Mouse (Mus musculus) kidney, embryonic 14.5 days (tissue): ENCODE measurements at regions not wholly inside any gene's neighbourhood (a gene's known extent, or its start where the extent isn't known, plus 50 kb on each side); places are given as distances from the start of the nearest gene placed in this dataset.

ENCODE experiments used
- ATAC-seq: fragments of 200-750 bp; cut with Nextera tagmentation; 2 replicates; pipeline ENCODE4 v1.8.0; 2017; ENCODE audit warnings: moderate number of reproducible peaks, mild to moderate bottlenecking, moderate TSS enrichment, moderate library complexity; ENCODE audit not compliant: low FRiP score, low TSS enrichment
- H3K27ac ChIP-seq: fragments of 300-500 bp; sonication (generic); 2 replicates; pipeline ENCODE4 v1.5.1; 2014; ENCODE audit warnings: low read depth, mild to moderate bottlenecking, low read length, moderate library complexity, mixed read lengths
- H3K27me3 ChIP-seq: fragments of 300-500 bp; sonication (generic); 2 replicates; pipeline ENCODE4 v1.6.1; 2014; ENCODE audit warnings: mild to moderate bottlenecking, low read length; ENCODE audit not compliant: control insufficient read depth, insufficient read depth
- H3K36me3 ChIP-seq: fragments of 300-500 bp; sonication (generic); 2 replicates; pipeline ENCODE4 v1.6.1; 2014; ENCODE audit warnings: low read length, mixed read lengths; ENCODE audit not compliant: control insufficient read depth, insufficient read depth
- H3K4me1 ChIP-seq: fragments of 300-500 bp; sonication (generic); 2 replicates; pipeline ENCODE4 v1.6.1; 2014; ENCODE audit warnings: low read length, mixed read lengths; ENCODE audit not compliant: control insufficient read depth, insufficient read depth
- H3K4me2 ChIP-seq: fragments of 300-500 bp; sonication (generic); replicated peaks from 2 replicates; pipeline ENCODE4 v1.6.1; 2014; ENCODE audit warnings: low read depth, mild to moderate bottlenecking, low read length
- H3K4me3 ChIP-seq: fragments of 300-500 bp; sonication (generic); 2 replicates; pipeline ENCODE4 v1.5.1; 2014; ENCODE audit warnings: mild to moderate bottlenecking, low read length
- H3K9ac ChIP-seq: fragments of 300-500 bp; sonication (generic); 2 replicates; pipeline ENCODE4 v1.6.1; 2014; ENCODE audit warnings: low read depth, mild to moderate bottlenecking, low read length, moderate library complexity
- H3K9me3 ChIP-seq: fragments of 300-500 bp; sonication (generic); 2 replicates; pipeline ENCODE4 v1.6.1; 2016; ENCODE audit warnings: low read length; ENCODE audit not compliant: control insufficient read depth
- WGBS: fragments of 180-500 bp; shearing (Covaris S2); extraction: QIAGEN DNeasy Blood & Tissue Kit; methylation state at CpG from one replicate; pipeline ENCODE4 v1.1.7; 2014; 5-methylcytosine and 5-hydroxymethylcytosine counted together

DNA sequence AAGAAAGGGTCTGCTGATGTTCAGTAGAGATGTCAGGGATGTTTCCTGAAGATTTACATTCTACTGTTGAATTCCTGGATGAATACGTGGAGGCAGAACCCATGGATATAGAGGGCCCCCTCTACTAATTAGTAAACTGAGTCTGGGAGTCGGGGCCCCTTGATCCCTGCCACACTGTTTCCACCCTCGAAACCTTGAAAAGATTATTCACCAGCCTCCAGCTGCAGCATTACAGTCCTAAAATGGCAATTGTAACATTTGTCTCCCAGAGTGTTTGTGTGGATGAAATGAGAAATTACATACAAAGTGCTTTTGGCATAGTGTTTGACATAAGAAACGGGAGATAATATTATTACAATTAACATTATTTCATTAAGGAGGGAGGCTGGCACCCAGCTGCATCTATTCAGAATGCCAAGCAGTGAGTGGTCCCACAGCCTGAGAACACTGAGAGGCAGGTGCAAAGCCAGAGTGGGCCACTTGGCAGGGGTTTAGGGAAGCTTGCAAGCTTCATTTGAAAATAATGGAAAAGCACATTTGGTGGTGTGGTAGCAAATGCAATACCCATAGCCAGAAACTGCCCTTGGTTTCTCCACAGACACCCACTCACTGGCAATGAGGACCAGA, 2490.9 kb upstream of the 5930422O12Rik start:
- H3K4me2 ChIP-seq: no peak overlapping the region
- 85% methylated on average over 4 of the region's 4 CpGs for WGBS
- no peak for ATAC-seq

DNA sequence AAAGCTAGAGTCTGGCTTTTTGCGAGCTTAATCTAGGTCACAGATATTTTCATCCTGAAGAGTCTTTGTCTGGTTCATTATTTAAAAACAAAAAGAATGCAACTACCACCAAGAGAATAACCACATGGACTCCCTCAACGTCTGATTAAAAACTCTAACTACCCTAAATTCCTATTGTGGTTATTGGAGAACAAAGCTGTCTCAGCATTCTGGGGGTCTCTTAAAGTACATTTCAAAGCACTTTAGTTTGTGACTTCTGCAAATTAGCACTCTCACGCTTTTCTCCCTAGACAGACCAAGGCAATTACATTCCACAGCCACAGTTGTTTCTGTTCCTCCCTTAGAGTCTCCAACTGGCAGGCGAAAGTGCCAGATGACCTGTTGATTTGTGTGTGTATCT, 2487.6 kb upstream of the 5930422O12Rik start:
- 0 out of 2 replicates have a peak, but pooled peaks cover 4% of the 10 kb centered on the region for H3K4me1 ChIP-seq
- no peak overlapping the region; the same call in 1 of the 2 replicates for H3K27ac ChIP-seq
- H3K9me3 ChIP-seq: no peaks in the 10 kb centered on the region
- H3K4me2 ChIP-seq: no peak overlapping the region
- H3K4me3 ChIP-seq: no peak overlapping the region
- ATAC-seq: no peak
- no peak overlapping the region for H3K9ac ChIP-seq
- no peaks in the 10 kb centered on the region for H3K27me3 ChIP-seq
- no peaks in the 10 kb centered on the region for H3K36me3 ChIP-seq
- 28% methylated on average over 4 of the region's 4 CpGs for WGBS

More for the DNA sequence above, 2490.9 kb upstream of the 5930422O12Rik start:
- Histone ChIP-seq H3K9me3 (no peaks in the 10 kb centered on the region), H3K27ac (no peak overlapping the region), H3K4me3 (no peak overlapping the region), H3K4me1 (0 out of 2 replicates have a peak, but pooled peaks cover 4% of the 10 kb centered on the region), H3K36me3 (no peaks in the 10 kb centered on the region), H3K27me3 (no peaks in the 10 kb centered on the region), H3K9ac (no peak overlapping the region)

DNA sequence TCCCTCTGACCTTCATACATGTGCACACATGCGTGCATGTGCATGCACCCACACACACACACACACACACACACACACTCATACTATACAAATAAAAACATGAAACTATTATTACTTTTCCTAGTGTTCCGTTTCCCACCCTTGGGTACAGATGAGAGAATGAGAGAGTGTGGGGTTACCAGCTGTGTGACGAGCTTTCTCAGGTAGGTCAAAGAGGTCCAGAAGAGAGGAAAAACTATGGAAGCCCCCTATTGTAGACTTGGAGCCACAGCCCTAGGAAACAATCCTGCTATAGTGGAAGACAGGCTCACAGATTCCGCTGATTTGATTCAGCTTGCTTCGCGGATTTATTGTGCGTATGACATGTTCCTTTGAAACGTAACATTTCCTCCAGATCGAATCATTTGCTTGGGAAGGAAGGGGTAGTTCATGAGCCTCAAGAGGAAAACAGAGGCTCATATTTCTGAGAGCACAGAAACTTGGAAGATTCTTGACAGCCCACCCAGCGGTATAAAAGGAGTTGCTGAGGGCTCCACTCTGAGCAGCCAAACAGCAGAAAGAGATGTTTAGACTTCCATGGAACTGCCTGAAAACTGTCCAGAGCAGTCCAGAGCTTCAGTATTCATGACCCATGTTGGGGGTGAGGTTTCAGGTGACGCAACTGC, 2486.9 kb upstream of the 5930422O12Rik start:
- 48% methylated on average over 11 of the region's 11 CpGs for WGBS
- Histone ChIP-seq H3K4me3 (no peak overlapping the region), H3K4me1 (0 out of 2 replicates have a peak, but pooled peaks cover 4% of the 10 kb centered on the region), H3K36me3 (no peaks in the 10 kb centered on the region), H3K27ac (no peak overlapping the region; the same call in 1 of the 2 replicates), H3K9ac (no peak overlapping the region), H3K27me3 (no peaks in the 10 kb centered on the region), H3K9me3 (no peaks in the 10 kb centered on the region), H3K4me2 (no peak overlapping the region)
- ATAC-seq: peak; percentile 73

DNA sequence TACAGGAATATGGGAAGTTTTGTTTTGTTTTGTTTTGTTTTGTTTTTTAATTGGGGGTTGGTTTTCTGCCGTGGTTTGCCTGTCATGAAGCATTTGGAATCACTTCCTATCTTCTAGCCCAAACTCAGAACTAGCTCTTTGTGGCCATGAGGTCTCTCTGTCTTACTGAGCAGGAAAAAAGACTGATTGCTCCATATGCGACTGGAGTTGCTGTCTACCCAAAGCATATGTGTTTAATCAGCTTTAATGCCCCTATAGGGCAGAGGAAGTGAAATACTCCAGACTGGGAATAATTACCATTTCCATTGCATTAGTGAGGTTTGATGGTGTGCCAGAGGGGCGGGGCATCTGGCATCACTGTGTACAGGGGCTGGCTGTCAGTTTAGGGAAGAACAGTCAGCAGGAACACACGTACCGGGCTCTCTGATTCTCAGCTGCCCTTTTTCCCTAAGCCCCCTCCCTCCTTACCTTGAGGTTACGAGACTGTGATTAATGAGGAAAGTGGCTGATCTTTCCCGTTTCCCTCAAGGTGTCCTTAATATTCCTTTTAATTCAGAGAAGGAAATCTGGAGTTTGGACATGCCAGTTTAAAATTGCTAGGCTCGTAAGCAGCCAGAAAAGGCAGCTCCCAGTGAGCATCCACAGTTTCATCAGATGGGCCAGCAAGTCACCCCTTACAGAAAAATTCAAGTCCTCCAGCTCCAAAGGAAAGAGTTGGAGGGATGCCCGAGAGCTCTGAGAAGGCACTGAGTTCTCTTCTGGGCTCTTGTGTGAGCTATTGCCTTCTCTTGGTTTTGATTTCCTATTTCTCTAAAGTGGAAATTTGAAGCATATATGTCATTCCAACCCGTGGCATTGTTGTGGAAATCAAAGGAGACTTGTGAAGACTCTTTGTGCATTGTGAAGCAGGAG, 2482.1 kb upstream of the 5930422O12Rik start:
- H3K27ac ChIP-seq: no peak overlapping the region
- no peak overlapping the region for H3K4me2 ChIP-seq
- no peak overlapping the region for H3K9ac ChIP-seq
- WGBS: 70% methylated on average over 10 of the region's 10 CpGs
- no peaks in the 10 kb centered on the region for H3K36me3 ChIP-seq
- no peaks in the 10 kb centered on the region for H3K4me1 ChIP-seq
- H3K4me3 ChIP-seq: no peak overlapping the region
- ATAC-seq: no peak
- H3K9me3 ChIP-seq: no peaks in the 10 kb centered on the region
- H3K27me3 ChIP-seq: no peaks in the 10 kb centered on the region

DNA sequence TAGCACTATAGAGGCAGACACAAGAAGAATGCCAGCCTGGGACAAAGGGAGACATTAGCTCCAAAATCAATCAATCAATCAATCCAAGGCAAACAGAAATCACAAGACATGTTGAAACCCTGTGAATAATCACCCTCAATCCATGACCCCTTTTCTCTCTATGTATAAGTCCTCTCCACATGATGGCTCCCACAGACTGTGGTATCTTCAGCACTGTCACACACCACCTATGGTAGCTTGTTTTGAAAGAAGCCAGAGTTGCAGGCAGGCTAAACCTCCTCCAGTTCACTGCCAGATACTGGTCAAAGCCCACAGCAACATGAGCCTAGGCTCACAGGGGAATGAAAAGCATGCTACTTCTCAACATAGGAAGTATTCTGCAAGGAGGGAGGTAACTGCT, 2475.7 kb upstream of the 5930422O12Rik start:
- H3K9me3 ChIP-seq: no peaks in the 10 kb centered on the region
- no peaks in the 10 kb centered on the region for H3K4me1 ChIP-seq
- H3K4me3 ChIP-seq: no peak overlapping the region
- H3K27me3 ChIP-seq: no peaks in the 10 kb centered on the region; the same call in 1 of the 2 replicates
- no peak overlapping the region for H3K9ac ChIP-seq
- ATAC-seq: no peak
- H3K27ac ChIP-seq: no peak overlapping the region
- H3K4me2 ChIP-seq: no peak overlapping the region
- no peaks in the 10 kb centered on the region for H3K36me3 ChIP-seq

DNA sequence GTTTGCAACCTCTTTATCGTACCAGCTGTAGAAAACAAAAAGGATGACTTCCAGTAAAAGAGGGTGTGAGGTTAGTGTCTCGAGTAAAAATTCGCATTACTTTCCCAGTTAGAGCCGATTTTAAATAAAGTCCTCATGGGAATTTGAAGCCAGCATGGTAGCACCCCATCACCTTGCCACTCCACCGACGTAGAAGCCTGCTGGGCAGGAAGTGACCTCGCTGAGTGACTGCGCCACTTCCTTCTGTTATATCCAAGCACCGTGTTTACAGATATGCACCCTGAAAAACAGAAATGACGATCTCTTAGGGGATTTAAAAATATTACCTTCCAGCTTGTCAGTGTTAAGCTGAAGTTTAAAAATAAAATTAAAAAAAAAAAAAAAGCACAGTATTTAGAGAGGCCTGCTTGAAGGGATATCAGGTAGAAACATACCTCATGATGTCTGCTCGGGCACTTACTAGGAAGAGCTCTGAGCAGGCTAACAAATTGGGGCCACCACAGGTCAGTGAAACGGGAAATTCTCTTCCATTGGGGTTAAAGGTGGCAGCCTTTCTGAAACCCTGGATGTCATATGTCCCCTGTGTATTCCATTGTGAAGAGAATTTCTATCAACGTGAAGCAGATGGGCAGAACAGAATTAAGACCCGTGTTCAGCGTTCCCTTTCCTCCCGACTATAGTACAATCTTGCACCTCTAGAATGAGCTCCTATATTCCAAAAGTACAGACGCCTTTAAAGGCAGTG, 2468.9 kb upstream of the 5930422O12Rik start:
- H3K9ac ChIP-seq: peak overlapping the region; percentile 25; the same call in 1 of the 2 replicates
- no peaks in the 10 kb centered on the region for H3K4me1 ChIP-seq

DNA sequence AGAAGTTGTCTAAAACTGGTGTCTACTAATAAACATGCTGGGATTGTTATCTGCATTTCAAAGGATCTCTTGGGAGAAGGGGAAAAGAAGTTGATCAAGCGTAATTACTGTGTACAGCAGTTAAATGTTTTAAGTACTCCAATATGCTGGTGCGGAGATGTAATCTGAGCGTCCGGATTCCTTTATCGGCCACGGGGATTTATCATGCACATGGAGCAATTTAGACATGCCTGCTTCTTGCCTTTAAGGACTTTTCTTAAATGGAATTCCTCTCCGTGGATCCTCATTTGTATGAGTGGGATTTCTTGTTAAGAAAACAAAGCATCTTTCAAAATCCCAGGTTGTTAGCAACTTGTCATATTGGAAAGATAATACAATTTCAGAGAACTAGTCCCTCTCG, 2468.0 kb upstream of the 5930422O12Rik start:
- WGBS: 67% methylated on average over 8 of the region's 8 CpGs
- Histone ChIP-seq H3K4me2 (no peak overlapping the region), H3K9ac (no peak overlapping the region), H3K9me3 (no peaks in the 10 kb centered on the region), H3K27ac (no peak overlapping the region), H3K4me1 (no peaks in the 10 kb centered on the region), H3K27me3 (no peaks in the 10 kb centered on the region; the same call in 1 of the 2 replicates), H3K36me3 (no peaks in the 10 kb centered on the region), H3K4me3 (no peak overlapping the region)
- ATAC-seq: no peak

More for the DNA sequence above, 2468.9 kb upstream of the 5930422O12Rik start:
- Histone ChIP-seq H3K9me3 (no peaks in the 10 kb centered on the region), H3K27ac (no peak overlapping the region), H3K4me3 (peak overlapping the region; percentile 19; the same call in 1 of the 2 replicates), H3K36me3 (no peaks in the 10 kb centered on the region), H3K4me2 (peak overlapping the region; percentile 49), H3K27me3 (no peaks in the 10 kb centered on the region; the same call in 1 of the 2 replicates)
- WGBS: 37% methylated on average over 17 of the region's 17 CpGs
- no peak for ATAC-seq

DNA sequence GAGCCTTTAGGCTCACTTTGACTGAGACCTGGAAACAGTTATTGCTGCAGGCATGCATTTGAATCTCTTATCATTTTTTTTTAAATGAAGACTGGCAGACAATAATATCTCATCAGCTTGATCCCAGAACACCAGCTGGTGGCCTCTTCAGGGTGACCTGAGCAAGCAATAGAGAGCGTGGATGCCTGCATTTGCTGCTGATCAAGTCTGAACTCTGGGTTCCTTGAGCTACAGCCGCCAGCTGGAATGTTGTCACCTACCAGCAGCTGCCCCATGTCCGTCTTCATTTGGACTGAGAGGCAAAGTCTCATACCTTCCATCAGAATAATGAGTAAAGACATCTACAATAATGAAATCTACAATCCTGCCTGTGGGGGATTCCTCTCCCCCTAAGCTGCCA, 2466.3 kb upstream of the 5930422O12Rik start:
- no peak overlapping the region for H3K4me2 ChIP-seq
- H3K4me3 ChIP-seq: no peak overlapping the region
- ATAC-seq: no peak
- H3K27ac ChIP-seq: no peak overlapping the region
- no peaks in the 10 kb centered on the region for H3K36me3 ChIP-seq
- H3K9ac ChIP-seq: no peak overlapping the region
- no peaks in the 10 kb centered on the region for H3K9me3 ChIP-seq
- WGBS: 84% methylated on average over 3 of the region's 3 CpGs
- H3K4me1 ChIP-seq: no peaks in the 10 kb centered on the region
- no peaks in the 10 kb centered on the region; the same call in 1 of the 2 replicates for H3K27me3 ChIP-seq
